Mouse (Mus musculus): ENCODE measurements at regions not wholly inside any gene's neighbourhood (a gene's known extent, or its start where the extent isn't known, plus 50 kb on each side); places are given as distances from the start of the nearest gene placed in this dataset.

GRCm38 (mm10) chr7:138639541-138639940, 206.3 kb upstream of the Ppp2r2d start:
- no peak for DNase-seq (ENCODE audit: low spot score)

- DNase-seq (ENCODE audit: low spot score), result no peak
Observed at GRCm38 (mm10) chr7:138626061-138626460, 219.8 kb upstream of the Ppp2r2d start.

- no peak for DNase-seq (ENCODE audit: low spot score)
Observed at GRCm38 (mm10) chr7:138620896-138621655, 223.5 kb upstream of the Tcerg1l start.

GRCm38 (mm10) chr7:138620080-138620684, 222.7 kb upstream of the Tcerg1l start:
- DNase-seq (ENCODE audit: low spot score), result no peak

- no peak for DNase-seq (ENCODE audit: low spot score)
Observed at GRCm38 (mm10) chr7:138616468-138616867, 218.9 kb upstream of the Tcerg1l start.

GRCm38 (mm10) chr7:138609605-138610004, 212.1 kb upstream of the Tcerg1l start:
- no peak for DNase-seq (ENCODE audit: low spot score)

GRCm38 (mm10) chr7:138609124-138609523, 211.6 kb upstream of the Tcerg1l start:
- DNase-seq (ENCODE audit: low spot score), result no peak

- DNase-seq (ENCODE audit: low spot score), result no peak
Observed at GRCm38 (mm10) chr7:138606363-138606964, 208.9 kb upstream of the Tcerg1l start.

GRCm38 (mm10) chr7:138605923-138606322, 208.4 kb upstream of the Tcerg1l start:
- DNase-seq (ENCODE audit: low spot score), result no peak

GRCm38 (mm10) chr7:138601749-138602148, 204.2 kb upstream of the Tcerg1l start:
- DNase-seq (ENCODE audit: low spot score), result no peak

GRCm38 (mm10) chr7:138593344-138593743, 195.8 kb upstream of the Tcerg1l start:
- DNase-seq (ENCODE audit: low spot score), result no peak

- DNase-seq (ENCODE audit: low spot score), result no peak
Observed at GRCm38 (mm10) chr7:138567352-138567751, 169.8 kb upstream of the Tcerg1l start.

- no peak for DNase-seq (ENCODE audit: low spot score)
Observed at GRCm38 (mm10) chr7:138551629-138552028, 154.1 kb upstream of the Tcerg1l start.

GRCm38 (mm10) chr7:138547881-138548280, 150.4 kb upstream of the Tcerg1l start:
- no peak for DNase-seq (ENCODE audit: low spot score)

GRCm38 (mm10) chr7:138538048-138538831, 140.7 kb upstream of the Tcerg1l start:
- no peak for DNase-seq (ENCODE audit: low spot score)

GRCm38 (mm10) chr7:138526143-138526542, 128.6 kb upstream of the Tcerg1l start:
- no peak for DNase-seq (ENCODE audit: low spot score)

GRCm38 (mm10) chr7:138524936-138525335, 127.4 kb upstream of the Tcerg1l start:
- DNase-seq (ENCODE audit: low spot score), result no peak

GRCm38 (mm10) chr7:138514171-138514570, 116.6 kb upstream of the Tcerg1l start:
- DNase-seq (ENCODE audit: low spot score), result no peak

- DNase-seq (ENCODE audit: low spot score), result no peak
Observed at GRCm38 (mm10) chr7:138505205-138505604, 107.7 kb upstream of the Tcerg1l start.

GRCm38 (mm10) chr7:138503986-138504385, 106.5 kb upstream of the Tcerg1l start:
- no peak for DNase-seq (ENCODE audit: low spot score)

GRCm38 (mm10) chr7:138503016-138503415, 105.5 kb upstream of the Tcerg1l start:
- DNase-seq (ENCODE audit: low spot score), result no peak

GRCm38 (mm10) chr7:138501347-138502014, 104.0 kb upstream of the Tcerg1l start:
- no peak for DNase-seq (ENCODE audit: low spot score)

All from layer of hippocampus, adult 9-10 months (tissue).